Mouse (Mus musculus) brain, embryonic 14.5 days (tissue): ENCODE measurements around the gene Prss50. TPM values are rescaled to one million over a fixed set of nuclear protein-coding genes. Genes with fewer than 3 reads are reported as not detected.
A peak's percentile ranks its signal among the peaks of the same experiment; 100 is the strongest.

Experiments
- DNase-seq: peaks from one replicate; pipeline ENCODE4 v3.0.0-alpha.2; 2011; ENCODE audit warnings: low read depth
- CTCF ChIP-seq: fragments of 200-500 bp; IDR thresholded peaks from 2 replicates; pipeline ENCODE4 v1.5.1; 2012; ENCODE audit warnings: inconsistent platforms, mild to moderate bottlenecking, moderate library complexity, borderline replicate concordance; ENCODE audit not compliant: insufficient read depth, insufficient read length; ENCODE audit errors: extremely low read depth
- POLR2A ChIP-seq: fragments of 200-500 bp; IDR thresholded peaks from 2 replicates; pipeline ENCODE4 v1.6.1; 2012; ENCODE audit warnings: mild to moderate bottlenecking, inconsistent platforms, borderline replicate concordance; ENCODE audit not compliant: poor library complexity, insufficient read depth, insufficient read length, severe bottlenecking; ENCODE audit errors: extremely low read depth
- polyA plus RNA-seq: library from polyadenylated mRNA; depleted of rRNA; stranded (reverse); fragments of >200 nt; gene quantifications from 2 replicates; pipeline ENCODE4 v1.2.3, GENCODE M21; 2012

Gene Prss50
- polyA plus RNA-seq, 1 experiment: 0.08 TPM

DNA sequence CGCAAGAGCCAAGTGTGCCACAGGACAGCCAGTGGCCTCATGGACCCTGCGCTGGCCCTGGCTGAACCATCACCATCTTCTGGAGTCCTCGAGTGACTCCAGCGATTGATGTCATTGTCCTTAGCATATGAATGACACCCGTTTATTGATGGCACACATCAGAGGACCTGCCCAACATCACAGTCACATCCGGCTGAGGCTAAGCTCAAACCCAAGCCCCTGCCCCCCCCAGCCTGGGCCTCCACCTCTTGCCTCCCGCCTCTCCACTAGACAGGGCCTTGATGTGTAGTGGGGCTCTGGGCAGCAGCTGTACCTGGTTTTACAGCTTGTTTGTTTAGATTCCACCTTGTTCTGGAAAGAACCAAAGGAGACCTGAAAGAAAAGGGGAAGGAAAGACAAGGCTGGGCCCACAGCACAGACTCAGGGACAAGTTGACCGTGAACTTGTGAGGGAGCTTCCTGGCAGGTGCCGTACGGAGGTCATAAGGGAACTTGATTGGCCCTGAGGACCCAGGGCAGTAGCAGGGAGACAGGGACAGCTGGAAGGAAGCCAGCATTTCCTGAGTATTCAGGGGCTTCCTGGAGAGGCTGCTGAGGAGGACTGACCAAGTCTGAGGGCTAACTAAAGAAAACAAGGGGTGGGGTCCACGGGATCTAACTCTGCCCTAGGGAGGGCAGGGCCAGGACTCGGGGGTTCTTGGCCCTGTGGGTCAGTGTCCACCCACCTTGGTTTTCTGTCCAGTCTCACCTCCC, 33.5 kb downstream of the Prss50 start:
- DNase-seq: no peak
- TF ChIP-seq CTCF (no peak), POLR2A (no peak)

DNA sequence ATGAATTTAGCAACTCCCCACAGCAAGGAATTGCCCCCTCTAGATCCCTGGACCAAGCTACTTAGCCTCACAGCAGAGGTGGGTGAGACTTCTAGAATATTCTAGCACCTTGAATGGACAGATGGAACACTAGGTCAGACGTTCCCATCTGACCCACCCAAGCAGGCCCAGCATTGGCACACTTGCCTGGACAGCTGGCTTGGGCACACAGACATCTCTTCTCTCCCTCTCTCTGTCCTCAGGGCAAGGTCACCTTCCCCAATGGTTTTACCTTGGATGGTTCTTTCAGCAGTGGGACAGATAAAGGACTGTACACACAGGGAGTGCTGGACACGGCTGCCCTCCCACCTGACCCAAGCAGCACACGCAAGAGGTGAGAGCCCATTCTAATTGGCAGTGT, 34.8 kb downstream of the Prss50 start:
- DNase-seq: no peak
- TF ChIP-seq CTCF (no peak), POLR2A (no peak)

- TF ChIP-seq CTCF (no peak), POLR2A (no peak)
- DNase-seq: no peak
These were observed 35.7 kb downstream of the Prss50 start for GRCm38 (mm10) chr9:110893429-110893828.

GRCm38 (mm10) chr9:110895507-110895906, 37.7 kb downstream of the Prss50 start:
- TF ChIP-seq CTCF (0 out of 2 replicates have a peak, but pooled peaks have one; percentile 6), POLR2A (no peak)
- no peak for DNase-seq

- DNase-seq: peak; percentile 49
- TF ChIP-seq POLR2A (no peak), CTCF (no peak)
These were observed 38.2 kb downstream of the Prss50 start for GRCm38 (mm10) chr9:110895994-110896393.

GRCm38 (mm10) chr9:110896595-110896994, 38.8 kb downstream of the Prss50 start:
- TF ChIP-seq POLR2A (no peak), CTCF (no peak)
- peak; percentile 43 for DNase-seq

- TF ChIP-seq POLR2A: no peak
- no peak for TF ChIP-seq CTCF
- DNase-seq: no peak
These were observed 41.8 kb downstream of the Prss50 start for GRCm38 (mm10) chr9:110899451-110900008.

DNA sequence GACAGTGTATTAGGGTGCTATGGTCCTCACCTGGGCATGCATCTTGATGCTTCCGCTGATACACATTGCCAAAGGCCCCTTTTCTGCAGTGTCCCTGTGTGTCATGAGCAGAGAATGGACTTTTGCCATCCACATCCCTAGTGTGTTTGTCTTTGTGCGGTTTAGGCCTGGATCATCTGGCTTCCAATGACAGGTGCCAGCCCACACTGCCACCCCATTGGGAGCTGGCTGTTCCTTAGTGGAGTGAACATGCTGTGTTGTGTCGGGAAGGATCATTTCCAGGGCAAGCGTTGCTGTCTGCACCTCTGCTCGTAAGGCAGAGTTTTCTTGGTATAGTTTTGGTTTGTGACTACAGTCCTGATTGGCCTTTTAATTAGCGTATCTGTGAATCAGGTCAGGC, 43.4 kb downstream of the Prss50 start:
- TF ChIP-seq POLR2A (no peak), CTCF (no peak)
- DNase-seq: no peak

DNA sequence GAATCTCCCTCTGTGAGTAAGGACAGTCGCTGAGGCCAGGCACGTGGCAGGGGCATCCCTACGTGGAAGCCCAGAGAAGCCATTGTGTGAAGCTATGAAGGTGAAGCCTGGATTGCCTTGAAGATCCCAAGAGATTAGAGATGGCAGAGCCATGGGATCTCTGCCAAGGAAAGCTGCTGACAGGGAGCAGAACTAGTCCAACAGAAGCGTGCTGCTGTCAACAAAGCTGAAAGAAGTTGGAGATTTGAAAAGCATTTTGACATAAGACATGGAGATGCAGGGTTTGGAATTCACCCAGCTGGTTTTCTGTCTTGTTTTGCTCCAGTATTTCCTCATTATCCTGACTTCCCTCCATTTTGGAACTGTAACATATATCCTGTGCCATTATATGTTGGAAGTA, 44.5 kb downstream of the Prss50 start:
- DNase-seq: peak; percentile 57
- no peak for TF ChIP-seq POLR2A
- TF ChIP-seq CTCF: no peak

DNA sequence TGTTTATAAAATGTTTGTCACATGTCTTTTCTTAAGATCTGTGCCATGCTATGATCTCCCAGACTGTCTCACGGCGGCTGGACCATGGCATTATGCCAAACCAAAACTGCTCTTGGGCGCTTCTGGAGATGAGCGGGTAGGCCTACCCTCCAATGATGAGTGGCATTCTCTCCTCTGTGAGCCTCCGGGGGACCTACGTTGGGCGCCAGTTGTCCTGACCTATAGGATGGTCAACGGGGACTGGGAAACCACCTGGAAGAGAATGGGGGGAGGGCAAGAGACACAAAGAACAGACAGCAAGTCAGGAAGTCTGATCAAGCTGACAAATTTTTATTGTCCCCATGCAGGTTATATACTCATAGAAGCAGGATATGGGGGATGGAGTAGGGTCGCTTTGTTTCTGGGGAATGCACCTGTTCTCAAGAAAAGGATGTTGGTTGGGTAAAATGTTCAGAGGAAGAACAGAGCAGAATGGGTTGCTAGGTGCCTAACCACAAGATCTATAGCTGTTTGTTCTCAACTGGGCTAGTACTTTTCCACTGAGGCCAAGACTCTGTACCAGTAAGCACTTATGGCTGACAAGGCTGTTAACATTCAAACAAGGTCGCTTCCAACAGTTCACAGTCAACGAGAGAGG, 49.6 kb downstream of the Prss50 start:
- TF ChIP-seq CTCF (no peak), POLR2A (no peak)
- DNase-seq: no peak

DNA sequence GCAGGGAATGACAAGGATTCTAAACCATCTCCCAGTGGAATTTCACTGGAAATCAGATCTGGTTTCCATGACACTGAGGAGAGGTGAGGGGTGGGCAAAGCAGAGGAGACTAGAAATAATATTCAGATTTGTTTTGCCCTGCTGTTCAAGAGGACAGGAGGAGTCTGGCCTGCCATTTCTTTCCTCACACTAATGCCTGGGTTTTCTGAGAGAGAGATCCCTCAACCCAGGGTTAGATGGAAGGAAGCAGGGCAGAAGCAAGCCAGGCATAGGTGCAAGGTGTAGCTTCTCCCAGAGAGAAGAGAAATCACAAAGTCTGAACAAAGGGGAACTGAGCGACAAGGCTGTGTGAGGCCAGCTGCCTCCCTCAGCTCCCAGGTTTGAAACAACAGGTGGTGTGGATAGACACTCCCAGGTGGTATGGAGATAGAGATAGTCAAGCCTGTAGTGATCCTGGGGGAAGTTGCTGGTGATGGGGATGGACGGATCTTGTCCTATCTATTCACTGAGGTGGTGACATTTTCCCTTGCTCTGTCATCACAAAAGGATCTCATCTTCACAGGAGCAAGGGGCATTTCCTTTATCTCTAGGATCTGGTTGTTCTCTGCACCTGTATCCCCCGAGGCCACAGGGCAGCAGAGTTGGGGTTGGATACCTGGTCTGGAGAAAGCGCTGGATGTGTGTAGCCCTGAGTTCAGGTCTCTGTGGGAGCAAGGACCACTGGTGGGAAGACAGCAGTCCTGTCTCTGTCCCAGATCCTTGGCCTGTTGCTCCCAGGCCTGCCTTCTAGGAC, 50.3 kb downstream of the Prss50 start:
- no peak for DNase-seq
- TF ChIP-seq POLR2A: no peak
